Mouse (Mus musculus): ENCODE measurements around the gene Gm4027. TPM values are rescaled to one million over a fixed set of nuclear protein-coding genes. Genes with fewer than 3 reads are reported as not detected.
"Not testable (repeated sequence)": the region's sequence is repeated elsewhere in the genome, so short reads cannot be mapped to it uniquely, and the experiment has no call there.

Gm4027 gene
- polyA plus RNA-seq (2014; fragmentation: Nextera tagmentation; extraction: Ambion mirVana), result not detected in 2 replicates

DNA sequence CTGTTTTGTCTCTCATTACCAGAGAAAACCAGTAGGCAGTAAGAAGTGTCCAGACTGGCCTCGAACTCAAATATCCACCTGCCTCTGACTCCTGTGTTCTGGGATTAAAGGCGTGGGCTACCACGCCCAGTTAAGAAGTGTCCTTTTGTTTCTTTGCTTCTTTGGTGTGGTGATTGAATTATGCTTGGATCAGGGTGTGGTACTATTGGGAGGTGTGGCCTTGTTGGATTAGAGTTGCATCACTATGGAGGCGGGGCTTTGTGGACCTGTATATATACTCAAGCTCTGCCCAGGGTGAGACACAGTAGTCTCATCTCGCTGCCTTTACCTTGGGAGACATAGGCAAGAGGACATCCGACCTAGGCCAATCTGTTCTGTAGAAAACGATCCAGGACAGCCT, at the start of gene Gm4027:
TSS of gene Gm4027 (plus strand) at position 301 of the 400 bp plus-strand sequence.
- not testable (repeated sequence) for H3K4me3 ChIP-seq (ENCODE audit: low read depth, low read length); H3K27me3 ChIP-seq (replicated peaks; ENCODE audit: control insufficient read depth, insufficient read depth, low read length); H3K36me3 ChIP-seq (ENCODE audit: control insufficient read depth, insufficient read depth, low read length); H3K4me2 ChIP-seq (ENCODE audit: low read depth, low read length); DNase-seq (ENCODE audit: low spot score); H3K9ac ChIP-seq (ENCODE audit: low read depth, low read length); H3K27ac ChIP-seq (replicated peaks; ENCODE audit: low read depth, low read length); H3K9me3 ChIP-seq (ENCODE audit: control insufficient read depth, low read length); ATAC-seq (ENCODE audit: low read depth); H3K4me1 ChIP-seq (ENCODE audit: control insufficient read depth, insufficient read depth, low read length)
- 85% methylated on average over 3 of the region's 7 CpGs for WGBS

DNA sequence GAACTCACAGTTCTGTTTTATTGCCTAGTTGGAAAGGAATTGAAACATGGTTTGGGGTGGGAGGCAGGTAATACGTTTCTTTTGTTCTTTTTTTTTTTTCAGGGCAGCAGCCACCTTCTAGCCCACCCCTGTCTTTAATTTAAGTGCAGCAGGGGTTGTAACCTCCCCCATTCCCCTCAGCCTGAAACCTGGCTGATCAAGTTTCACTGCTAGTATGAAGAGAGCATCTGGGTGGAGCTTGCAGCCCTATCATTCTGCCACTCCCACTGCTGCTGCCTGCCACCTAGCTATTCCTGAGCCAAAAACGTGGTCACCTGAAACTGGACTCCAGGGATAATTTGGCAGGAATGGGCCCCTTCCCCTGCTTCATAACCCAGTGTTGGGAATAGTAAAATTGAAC, 17.3 kb upstream of the Gm4027 start:
- H3K36me3 ChIP-seq (ENCODE audit: control insufficient read depth, insufficient read depth, low read length); H3K9me3 ChIP-seq (ENCODE audit: control insufficient read depth, low read length); H3K4me3 ChIP-seq (ENCODE audit: low read depth, low read length); H3K4me2 ChIP-seq (ENCODE audit: low read depth, low read length); H3K9ac ChIP-seq (ENCODE audit: low read depth, low read length); H3K27me3 ChIP-seq (replicated peaks; ENCODE audit: control insufficient read depth, insufficient read depth, low read length); H3K4me1 ChIP-seq (ENCODE audit: control insufficient read depth, insufficient read depth, low read length); ATAC-seq (ENCODE audit: low read depth); H3K27ac ChIP-seq (replicated peaks; ENCODE audit: low read depth, low read length); DNase-seq (ENCODE audit: low spot score): not testable (repeated sequence)
- WGBS, result 0% methylated on average over 2 of the region's 2 CpGs

DNA sequence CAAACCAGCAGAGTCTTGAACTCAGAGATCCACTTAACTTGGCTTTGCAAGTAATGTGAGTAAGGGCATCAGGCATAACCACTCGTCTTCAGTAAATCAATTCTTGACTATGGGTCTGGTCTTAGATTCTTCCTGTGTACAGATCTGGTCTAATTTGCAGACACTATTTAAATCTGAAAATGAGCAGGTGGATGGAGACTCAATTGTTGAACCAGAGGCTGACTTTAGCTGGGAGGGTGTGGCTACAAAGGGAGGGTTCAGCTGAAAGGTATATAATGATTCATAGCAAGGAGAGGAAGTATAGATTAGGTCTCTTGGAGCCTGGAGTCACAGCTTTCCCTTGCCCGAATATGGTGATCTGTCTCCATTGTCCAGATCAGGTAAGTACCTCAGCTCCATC, 16.3 kb upstream of the Gm4027 start, which contains the start of gene Oog1:
TSS of gene Oog1 (plus strand) at position 301 of the 400 bp plus-strand sequence.
- not testable (repeated sequence) for H3K27me3 ChIP-seq (replicated peaks; ENCODE audit: control insufficient read depth, insufficient read depth, low read length); DNase-seq (ENCODE audit: low spot score); H3K4me2 ChIP-seq (ENCODE audit: low read depth, low read length); H3K9me3 ChIP-seq (ENCODE audit: control insufficient read depth, low read length); H3K4me1 ChIP-seq (ENCODE audit: control insufficient read depth, insufficient read depth, low read length); H3K27ac ChIP-seq (replicated peaks; ENCODE audit: low read depth, low read length); H3K36me3 ChIP-seq (ENCODE audit: control insufficient read depth, insufficient read depth, low read length); H3K9ac ChIP-seq (ENCODE audit: low read depth, low read length); H3K4me3 ChIP-seq (ENCODE audit: low read depth, low read length); ATAC-seq (ENCODE audit: low read depth)
- 69% methylated on average over 1 of the region's 2 CpGs for WGBS

DNA sequence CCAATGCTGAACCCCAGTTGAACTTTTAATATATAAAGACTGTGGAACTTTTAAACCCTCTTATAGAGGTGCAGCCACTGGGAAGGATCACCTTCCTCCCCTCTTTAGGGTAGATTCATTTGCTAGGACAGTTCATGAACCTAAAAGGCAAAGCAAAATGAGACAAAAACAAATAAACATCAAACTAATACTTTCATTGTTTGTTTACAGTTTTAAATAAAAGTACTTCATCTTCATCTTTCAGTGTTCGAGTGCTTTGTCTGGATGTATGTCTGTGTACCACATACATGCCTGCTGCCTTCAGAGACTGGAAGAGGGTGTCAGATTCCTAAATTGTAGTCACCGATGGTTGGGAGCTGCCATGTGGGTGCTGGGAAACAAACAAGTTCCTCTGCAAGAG, 25.9 kb downstream of the Gm4027 start, which contains the start of gene Gm16381:
TSS of gene Gm16381 (minus strand) at position 101 of the 400 bp plus-strand sequence.
- 79% methylated on average over 1 of the region's 2 CpGs for WGBS
- not testable (repeated sequence) for H3K27me3 ChIP-seq (replicated peaks; ENCODE audit: control insufficient read depth, insufficient read depth, low read length); H3K9me3 ChIP-seq (ENCODE audit: control insufficient read depth, low read length); DNase-seq (ENCODE audit: low spot score); ATAC-seq (ENCODE audit: low read depth); H3K9ac ChIP-seq (ENCODE audit: low read depth, low read length); H3K27ac ChIP-seq (replicated peaks; ENCODE audit: low read depth, low read length); H3K4me2 ChIP-seq (ENCODE audit: low read depth, low read length); H3K36me3 ChIP-seq (ENCODE audit: control insufficient read depth, insufficient read depth, low read length); H3K4me1 ChIP-seq (ENCODE audit: control insufficient read depth, insufficient read depth, low read length); H3K4me3 ChIP-seq (ENCODE audit: low read depth, low read length)

DNA sequence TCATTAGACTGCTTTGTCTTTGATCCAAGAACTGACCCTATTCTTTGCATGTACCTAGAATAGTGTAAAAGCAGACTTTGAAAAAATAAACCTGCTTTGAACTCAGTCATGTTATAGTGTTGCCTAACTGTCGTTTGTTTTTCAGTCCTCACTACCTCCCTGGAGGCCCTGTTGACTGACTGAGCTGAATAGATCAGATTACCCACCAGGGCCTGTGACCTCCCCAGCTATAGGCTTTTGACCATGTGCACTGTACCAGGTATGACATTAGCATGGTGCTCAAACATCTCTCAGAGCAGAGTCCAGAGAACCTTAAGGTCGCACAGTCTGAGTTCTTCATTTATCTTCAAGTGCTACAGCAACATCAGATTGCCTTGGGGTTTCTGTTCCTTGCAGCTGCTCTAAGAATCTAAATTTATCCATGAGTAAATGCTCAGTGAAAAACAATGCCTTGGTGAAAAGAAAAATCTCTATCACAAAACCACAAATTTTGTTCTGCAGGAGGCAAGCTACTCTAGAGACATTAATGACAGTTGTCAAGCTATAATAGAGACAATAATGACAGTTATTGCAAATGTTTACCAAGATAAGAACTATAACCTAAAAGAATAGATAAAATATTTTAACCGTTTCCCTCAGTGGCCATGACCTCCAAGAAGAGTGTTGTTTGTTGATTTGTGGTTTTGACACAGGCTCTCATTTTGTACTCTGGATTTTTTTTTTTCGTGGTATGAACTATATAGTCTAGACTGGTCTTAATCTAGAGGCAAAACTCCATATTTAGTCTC, 34.4 kb downstream of the Gm4027 start:
- WGBS, result 59% methylated on average over 2 of the region's 4 CpGs

More for the DNA sequence above, 34.4 kb downstream of the Gm4027 start:
- H3K27ac ChIP-seq (replicated peaks; ENCODE audit: low read depth, low read length); DNase-seq (ENCODE audit: low spot score); ATAC-seq (ENCODE audit: low read depth); H3K4me3 ChIP-seq (ENCODE audit: low read depth, low read length); H3K36me3 ChIP-seq (ENCODE audit: control insufficient read depth, insufficient read depth, low read length); H3K4me1 ChIP-seq (ENCODE audit: control insufficient read depth, insufficient read depth, low read length); H3K27me3 ChIP-seq (replicated peaks; ENCODE audit: control insufficient read depth, insufficient read depth, low read length); H3K9me3 ChIP-seq (ENCODE audit: control insufficient read depth, low read length); H3K4me2 ChIP-seq (ENCODE audit: low read depth, low read length); H3K9ac ChIP-seq (ENCODE audit: low read depth, low read length): not testable (repeated sequence)

Other genes with a start within 250 kb of the Gm4027 start
- 73.3 and 77.1 TPM in 2 replicates for gene Sptlc2, start 230.5 kb upstream of the Gm4027 start, polyA plus RNA-seq (2014; fragmentation: Nextera tagmentation; extraction: Ambion mirVana)
- gene Slirp, start 175.0 kb upstream of the Gm4027 start, polyA plus RNA-seq (2014; fragmentation: Nextera tagmentation; extraction: Ambion mirVana), result 282 and 304 TPM in 2 replicates
- 36.7 and 39.4 TPM in 2 replicates for gene Alkbh1, start 174.9 kb upstream of the Gm4027 start, polyA plus RNA-seq (2014; fragmentation: Nextera tagmentation; extraction: Ambion mirVana)
- gene Snw1, start 146.6 kb upstream of the Gm4027 start, polyA plus RNA-seq (2014; fragmentation: Nextera tagmentation; extraction: Ambion mirVana), result 102 and 118 TPM in 2 replicates
- not detected in 2 replicates for gene Gm5788, start 124.1 kb upstream of the Gm4027 start, polyA plus RNA-seq (2014; fragmentation: Nextera tagmentation; extraction: Ambion mirVana)
- not detected in 2 replicates for gene Gm8300, start 104.6 kb upstream of the Gm4027 start, polyA plus RNA-seq (2014; fragmentation: Nextera tagmentation; extraction: Ambion mirVana)
- not detected in 2 replicates for gene Oog1, start 16.2 kb upstream of the Gm4027 start, polyA plus RNA-seq (2014; fragmentation: Nextera tagmentation; extraction: Ambion mirVana)
- not detected in 2 replicates for gene Gm16381, start 25.8 kb downstream of the Gm4027 start, polyA plus RNA-seq (2014; fragmentation: Nextera tagmentation; extraction: Ambion mirVana)
- not detected in 2 replicates for gene Gm21319, start 156.9 kb downstream of the Gm4027 start, polyA plus RNA-seq (2014; fragmentation: Nextera tagmentation; extraction: Ambion mirVana)
- gene Gm21936, start 176.6 kb downstream of the Gm4027 start, polyA plus RNA-seq (2014; fragmentation: Nextera tagmentation; extraction: Ambion mirVana), result not detected in 2 replicates
- gene BB287469, start 197.7 kb downstream of the Gm4027 start, polyA plus RNA-seq (2014; fragmentation: Nextera tagmentation; extraction: Ambion mirVana), result not detected in 2 replicates
- gene Gm2001, start 223.5 kb downstream of the Gm4027 start, polyA plus RNA-seq (2014; fragmentation: Nextera tagmentation; extraction: Ambion mirVana), result not detected in 2 replicates